Mouse (Mus musculus) skeletal muscle tissue, adult 2 months (tissue): Measurements from ENCODE around the gene Rufy3.
"Not testable (repeated sequence)": the region's sequence is repeated elsewhere in the genome, so short reads cannot be mapped to it uniquely, and the experiment has no call there.

Source experiments
- DNase-seq: peaks from one replicate; pipeline ENCODE4 v3.0.0-alpha.2; 2012; ENCODE audit warnings: low read depth, low spot score

The Rufy3 gene

GRCm38 (mm10) chr5:88564501-88565147 is at the start of gene Rufy3:
TSS of gene Rufy3 (plus strand) at chr5:88565040.
- peak; percentile 71 for DNase-seq

- DNase-seq, result no peak
Observed at GRCm38 (mm10) chr5:88519232-88519631, 45.6 kb upstream of the Rufy3 start.

- no peak for DNase-seq
Observed at GRCm38 (mm10) chr5:88527657-88528056, 37.2 kb upstream of the Rufy3 start, which contains the start of gene Jchain. TSS of gene Jchain (minus strand) at chr5:88527891.

GRCm38 (mm10) chr5:88530908-88531307 is 33.9 kb upstream of the Rufy3 start:
- DNase-seq, result no peak

GRCm38 (mm10) chr5:88534697-88535096 is 30.1 kb upstream of the Rufy3 start:
- no peak for DNase-seq

GRCm38 (mm10) chr5:88540845-88541244 is 24.0 kb upstream of the Rufy3 start:
- DNase-seq, result no peak

- peak; percentile 19 for DNase-seq
Observed at GRCm38 (mm10) chr5:88542651-88543282, 22.1 kb upstream of the Rufy3 start.

- not testable (repeated sequence) for DNase-seq
Observed at GRCm38 (mm10) chr5:88544411-88544810, 20.4 kb upstream of the Rufy3 start.

- no peak for DNase-seq
Observed at GRCm38 (mm10) chr5:88545536-88545935, 19.3 kb upstream of the Rufy3 start.

- no peak for DNase-seq
Observed at GRCm38 (mm10) chr5:88553271-88554085, 11.4 kb upstream of the Rufy3 start.

- DNase-seq, result peak; percentile 97
Observed at GRCm38 (mm10) chr5:88554086-88554886, 10.6 kb upstream of the Rufy3 start, which contains the start of gene Utp3. TSS of gene Utp3 (plus strand) at chr5:88554462.

GRCm38 (mm10) chr5:88558991-88559390 is 5.8 kb upstream of the Rufy3 start:
- no peak for DNase-seq

- no peak for DNase-seq
Observed at GRCm38 (mm10) chr5:88561080-88561814, 3.6 kb upstream of the Rufy3 start.

- DNase-seq, result no peak
Observed at GRCm38 (mm10) chr5:88562863-88563780, 1.7 kb upstream of the Rufy3 start.

GRCm38 (mm10) chr5:88565148-88566033 is 551 bp downstream of the Rufy3 start:
- peak; percentile 62 for DNase-seq

- DNase-seq, result no peak
Observed at GRCm38 (mm10) chr5:88566034-88566841, 1.4 kb downstream of the Rufy3 start.

GRCm38 (mm10) chr5:88569541-88569940 is 4.7 kb downstream of the Rufy3 start:
- DNase-seq, result no peak

- no peak for DNase-seq
Observed at GRCm38 (mm10) chr5:88574829-88575228, 10.0 kb downstream of the Rufy3 start.
